Mouse (Mus musculus) liver, embryonic 14.5 days (tissue): ENCODE results near the gene Ppp5c.

Source experiments
- CTCF ChIP-seq: IDR thresholded peaks from 2 replicates; pipeline ENCODE4 v1.5.1; 2016; ENCODE audit warnings: antibody characterized with exemption, low read depth, control low read depth
- EP300 ChIP-seq: IDR thresholded peaks from 2 replicates; pipeline ENCODE4 v1.6.1; 2016; ENCODE audit warnings: antibody characterized with exemption, low read depth

GRCm38 (mm10) chr7:17011909-17012590 lies 15.7 kb downstream of the Ppp5c start:
- TF ChIP-seq EP300 (no peak), CTCF (no peak)
